Comparison of ENCODE assay signal across 21 mouse cellular contexts in the genomic region with DNA sequence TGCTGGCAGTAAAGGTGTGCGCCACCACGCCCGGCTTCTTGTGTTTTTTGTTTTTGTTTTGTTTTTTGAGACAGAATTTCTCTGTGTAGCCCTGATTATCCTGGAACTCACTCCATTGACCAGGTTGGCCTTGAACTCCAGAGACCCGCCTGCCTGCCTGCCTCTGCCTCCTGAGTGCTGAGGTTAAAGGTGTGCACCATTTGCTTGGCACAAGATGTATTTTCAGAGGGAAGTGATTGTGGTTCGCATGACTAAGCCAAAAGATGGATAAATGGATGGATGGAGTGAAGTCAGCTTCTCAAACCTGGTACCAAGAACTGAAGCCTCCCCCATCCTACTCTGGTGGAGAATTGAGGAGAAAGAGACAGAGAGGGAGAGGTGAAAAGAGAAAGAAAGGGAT. TPM values are rescaled to one million over a fixed set of nuclear protein-coding genes. Genes with fewer than 3 reads are reported as not detected.
"Had no signal": no experiment of that assay in that cellular context is flagged by ENCODE, and none has a peak within 500 bp of the region (broad histone marks: within the 10 kb centered on the region; RNA-seq: fewer than 3 reads in every experiment).

No protein-coding gene starts in this region.

- H3K9ac ChIP-seq: lung, embryonic 14.5 days; midbrain, embryonic 12.5 days; neural tube, embryonic 13.5 days; neural tube, embryonic 15.5 days had no signal

- H3K4me3 ChIP-seq: midbrain, embryonic 12.5 days; myocyte; neural tube, embryonic 13.5 days; neural tube, embryonic 15.5 days had no signal

- H3K4me2 ChIP-seq: lung, embryonic 14.5 days; midbrain, embryonic 12.5 days; neural tube, embryonic 13.5 days; neural tube, embryonic 15.5 days had no signal

- H3K27me3 ChIP-seq: midbrain, embryonic 12.5 days; neural tube, embryonic 13.5 days; neural tube, embryonic 15.5 days had no signal

- DNase-seq: lung, adult 18-20 months; lung, embryonic 14.5 days; lung, postnatal 10 days; midbrain, embryonic 14.5 days; retina, postnatal 1 day; right cerebral cortex, adult 18-20 months; right cerebral cortex, postnatal 25 days; right cerebral cortex, postnatal 4 days; spleen, adult 18-20 months; thymus, adult 18-20 months; thymus, postnatal 14 days; thymus, postnatal 36 days had no signal

- H3K36me3 ChIP-seq: midbrain, embryonic 12.5 days; neural tube, embryonic 13.5 days; neural tube, embryonic 15.5 days had no signal

- H3K4me1 ChIP-seq: midbrain, embryonic 12.5 days; neural tube, embryonic 13.5 days; neural tube, embryonic 15.5 days had no signal

- H3K27ac ChIP-seq: midbrain, embryonic 12.5 days; neural tube, embryonic 13.5 days; neural tube, embryonic 15.5 days had no signal

- H3K9me3 ChIP-seq: midbrain, embryonic 12.5 days; neural tube, embryonic 13.5 days; neural tube, embryonic 15.5 days had no signal

- ATAC-seq: midbrain, embryonic 16.5 days had no signal

RNA-seq across cellular contexts. Expression of gene Gstp3, which starts 4.8 kb away (rescaled TPM):
- polyA plus RNA-seq: lung, embryonic 14.5 days; midbrain, embryonic 12.5 days; midbrain, embryonic 14.5 days; midbrain, embryonic 16.5 days; neural tube, embryonic 11.5 days; neural tube, embryonic 13.5 days; neural tube, embryonic 15.5 days; stomach, embryonic 14.5 days had no signal

RNA-seq across cellular contexts. Expression of gene Cabp2, which starts 26.8 kb away (rescaled TPM):
- polyA plus RNA-seq: lung, embryonic 14.5 days; lung, embryonic 16.5 days; midbrain, embryonic 12.5 days; midbrain, embryonic 14.5 days; midbrain, embryonic 16.5 days; myocyte; neural tube, embryonic 11.5 days; neural tube, embryonic 13.5 days; neural tube, embryonic 15.5 days; small intestine, adult 2 months; stomach, embryonic 14.5 days had no signal
